Mouse (Mus musculus) G1E-ER4 (cell line): ENCODE results near the gene Fam149a. TPM values are rescaled to one million over a fixed set of nuclear protein-coding genes. Genes with fewer than 3 reads are reported as not detected.

Experiments used
- GATA1 ChIP-seq: IDR thresholded peaks from one replicate; pipeline ENCODE4 v1.8.0; 2012; ENCODE audit warnings: low read length, inconsistent platforms
- polyA plus RNA-seq: library from polyadenylated mRNA; stranded (reverse); fragments of >175 nt; gene quantifications from 2 replicates; pipeline ENCODE4 v1.2.3, GENCODE M21; 2012

Fam149a gene
- polyA plus RNA-seq, 1 experiment = not detected

DNA sequence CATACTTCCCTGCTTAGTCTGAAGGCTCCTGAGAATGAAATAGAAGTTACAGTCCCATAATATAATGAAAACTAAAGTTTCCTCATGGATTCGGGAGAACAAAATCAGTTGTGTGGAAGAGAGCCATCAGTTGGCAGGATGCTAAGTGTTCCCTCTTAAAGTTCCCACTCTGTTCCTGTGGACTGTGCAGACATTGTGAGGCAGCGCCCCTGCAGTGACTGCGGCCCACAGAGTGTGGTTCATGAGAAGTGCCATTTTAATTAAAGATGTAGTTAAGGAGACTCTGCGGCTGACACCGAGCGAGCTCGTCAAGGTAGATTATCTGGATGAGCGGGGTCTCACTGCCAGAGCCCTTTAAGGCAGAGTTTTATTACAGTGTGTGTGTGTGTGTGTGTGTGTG, 79.7 kb downstream of the Fam149a start:
- no peak for TF ChIP-seq GATA1

DNA sequence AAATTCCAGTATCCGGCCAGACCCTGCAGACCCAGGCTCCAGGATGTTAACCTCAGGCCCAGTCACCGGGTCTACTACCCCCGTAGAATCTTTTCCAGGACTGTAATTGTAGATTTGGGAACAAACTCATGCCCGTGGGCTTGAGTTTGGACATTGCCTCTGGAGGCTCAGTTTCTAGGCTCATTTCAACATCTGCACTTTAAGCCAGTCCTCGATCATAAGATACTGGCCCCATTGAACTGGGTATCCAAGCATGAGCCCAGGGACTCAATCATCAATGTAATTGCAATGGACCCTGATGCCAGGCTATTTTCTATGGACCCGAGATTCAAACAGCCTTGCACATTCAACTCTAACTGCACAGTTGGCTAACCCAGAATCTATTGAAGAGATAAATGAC, 86.8 kb downstream of the Fam149a start:
- TF ChIP-seq GATA1 = no peak

DNA sequence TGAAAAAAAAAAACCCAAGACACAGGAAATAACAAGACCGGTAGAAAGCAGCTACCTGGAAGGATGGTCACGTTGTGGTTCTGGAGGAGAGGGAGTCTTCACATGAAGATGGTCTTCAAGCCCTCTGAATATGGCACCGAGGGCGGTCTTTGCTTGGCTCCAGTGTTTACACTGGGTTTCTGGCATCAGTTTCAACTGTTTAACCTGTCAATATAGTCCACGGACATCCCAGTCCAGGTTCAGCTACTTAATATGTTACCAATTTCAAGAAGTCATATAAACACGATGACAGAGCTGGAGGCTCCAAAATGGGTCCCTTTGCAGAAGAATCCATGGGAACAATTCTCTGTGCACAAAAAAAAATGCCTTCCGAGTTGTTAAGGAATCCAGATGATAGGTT, 87.4 kb downstream of the Fam149a start, which contains the start of gene Klkb1:
Klkb1 (minus strand) TSS at position 173 of the 400 bp plus-strand sequence.
- TF ChIP-seq GATA1 = no peak

DNA sequence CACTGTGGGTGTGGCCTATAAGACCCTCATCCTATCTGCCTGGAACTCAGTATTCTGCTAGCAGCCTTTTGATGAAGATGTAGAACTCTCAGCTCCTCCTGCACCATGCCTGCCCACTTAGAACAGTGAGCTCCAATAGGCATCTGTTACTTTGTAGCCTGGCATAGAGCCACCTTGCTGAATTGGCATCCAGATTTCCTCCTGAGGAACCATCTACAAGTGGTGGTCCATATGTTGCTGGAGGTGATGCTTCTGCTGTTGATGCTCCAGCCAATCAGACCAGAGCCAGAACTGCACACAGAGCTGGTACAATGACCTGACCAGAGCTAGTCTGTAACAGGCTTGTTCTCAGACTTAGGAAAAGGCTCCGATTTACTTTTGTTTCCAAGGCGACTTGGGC, 90.3 kb downstream of the Fam149a start:
- TF ChIP-seq GATA1 = no peak

Other genes starting within 250 kb of the Fam149a start
- not detected in 2 replicates for gene F11, start 120.3 kb downstream of the Fam149a start, polyA plus RNA-seq
- not detected in 2 replicates for gene Klkb1, start 87.4 kb downstream of the Fam149a start, polyA plus RNA-seq
- gene Gm45753, start 73.8 kb downstream of the Fam149a start, polyA plus RNA-seq = not detected in 2 replicates
- not detected in 2 replicates for gene Cyp4v3, start 49.1 kb downstream of the Fam149a start, polyA plus RNA-seq
- not detected in 2 replicates for gene Tlr3, start 28.8 kb upstream of the Fam149a start, polyA plus RNA-seq
- gene Sorbs2, start 125.5 kb upstream of the Fam149a start, polyA plus RNA-seq = not detected in 2 replicates